In the genomic region with DNA sequence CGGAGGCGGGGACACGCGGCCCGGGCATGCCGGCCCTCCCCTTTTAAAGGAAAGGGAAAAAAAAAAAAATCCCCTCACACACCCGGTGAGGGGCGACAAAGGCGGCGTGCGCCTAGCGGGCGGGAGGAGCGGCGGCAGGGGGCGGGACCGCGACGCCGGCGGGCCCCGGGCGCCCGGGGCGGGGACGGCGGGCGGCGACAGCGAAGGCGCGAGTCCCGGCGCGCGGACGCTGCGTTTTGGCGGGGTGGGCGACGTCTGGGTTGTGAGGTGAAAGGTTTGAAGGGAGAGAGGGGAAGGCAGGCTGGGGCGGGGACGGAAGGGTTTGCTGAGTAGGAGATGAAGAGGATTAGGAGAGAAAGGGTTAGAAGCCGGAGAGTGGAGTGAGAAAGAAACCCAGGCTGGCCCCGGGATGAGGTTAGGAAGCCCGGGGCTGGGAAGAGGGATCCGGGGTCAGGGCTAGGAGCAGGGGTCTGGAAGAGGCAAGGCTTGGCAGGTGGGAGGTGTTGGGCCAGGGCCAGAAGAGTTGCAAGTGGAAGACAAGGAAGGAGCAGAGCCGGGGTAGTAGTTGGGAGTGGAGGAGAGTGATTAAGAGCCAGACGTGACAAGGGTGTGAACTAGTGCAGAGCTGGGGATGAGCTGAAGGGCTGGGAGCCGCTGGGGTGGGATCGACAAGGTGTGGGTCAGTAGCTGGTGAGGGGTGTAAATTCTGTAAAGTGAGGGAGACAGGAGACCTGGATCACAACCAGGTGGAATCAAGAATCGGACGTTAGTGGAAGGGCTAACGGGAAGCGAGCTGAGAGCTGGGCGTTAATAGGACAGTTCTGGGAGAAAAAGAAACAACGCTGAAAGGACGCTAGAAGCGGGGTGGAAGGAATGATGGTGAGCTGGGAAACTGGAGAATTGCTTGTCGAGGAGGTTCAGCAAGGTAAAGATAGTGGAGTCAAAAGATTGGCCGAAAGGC, we compare ENCODE assay signal across 8 mouse cellular contexts. TPM values are rescaled to one million over a fixed set of nuclear protein-coding genes. Genes with fewer than 3 reads are reported as not detected.
DNase-seq lines count a peak whose midpoint lies in the region; ATAC-seq and TF ChIP-seq lines count a peak whose summit lies in the region.

No protein-coding gene starts in this region.

- no peak for TF ChIP-seq POLR2A in heart, adult 2 months (IDR thresholded peaks at IDR 0.05; ENCODE audit: insufficient read depth, low read depth, low read length)

- intact Hi-C loops in heart, adult 2 months (cut with DNase I): loop anchor here (1.0 kb wide), 1 partner anchor 58 kb away; a partner anchor contains a TSS
- intact Hi-C loops in left cerebral cortex, postnatal 36 days (cut with DNase I): loop anchor here (1.0 to 5.0 kb wide), 3 partner anchors 19 to 57 kb away; a partner anchor contains a TSS

- peak; percentile 57 for TF ChIP-seq CTCF in heart, adult 2 months (IDR thresholded peaks at IDR 0.05)

- H3K4me3 ChIP-seq in heart, adult 2 months: peak overlapping the region; percentile 87
- H3K4me3 ChIP-seq in forebrain, embryonic 11.5 days (ENCODE audit: low read depth, low read length): peak overlapping the region; percentile 59
- H3K4me3 ChIP-seq in hindbrain, embryonic 10.5 days: peak overlapping the region; percentile 80
- peak overlapping the region; percentile 72 for H3K4me3 ChIP-seq in midbrain, embryonic 11.5 days (ENCODE audit: low read depth, low read length)
- peak overlapping the region; percentile 67 for H3K4me3 ChIP-seq in stomach, embryonic 14.5 days (ENCODE audit: low read depth, low read length)

- H3K27ac ChIP-seq in heart, adult 2 months: peak overlapping the region; percentile 95
- peak overlapping the region; percentile 94 for H3K27ac ChIP-seq in forebrain, embryonic 11.5 days (ENCODE audit: low read depth, low read length)
- peak overlapping the region; percentile 95 for H3K27ac ChIP-seq in hindbrain, embryonic 10.5 days
- H3K27ac ChIP-seq in midbrain, embryonic 11.5 days (ENCODE audit: low read depth, low read length): peak overlapping the region; percentile 94
- peak overlapping the region; percentile 91 for H3K27ac ChIP-seq in stomach, embryonic 14.5 days (ENCODE audit: low read length)

- ATAC-seq in activated CD4-positive, CD25-positive, alpha-beta regulatory T cell, adult 4 months: peak; percentile 22
- peak; percentile 73 for ATAC-seq in forebrain, embryonic 11.5 days (replicated peaks; ENCODE audit: low FRiP score)
- ATAC-seq in midbrain, embryonic 11.5 days (ENCODE audit: low FRiP score): peak; percentile 69
- ATAC-seq in stomach, embryonic 14.5 days (ENCODE audit: insufficient number of reproducible peaks, insufficient read depth, low FRiP score, low read depth): peak; percentile 30; the same call in 1 of the 2 replicates

- peaks cover 1% of the 10 kb centered on the region for H3K4me1 ChIP-seq in heart, adult 2 months (ENCODE audit: control insufficient read depth, insufficient read depth, low read length)
- peaks cover 4% of the 10 kb centered on the region; the same call in 1 of the 2 replicates for H3K4me1 ChIP-seq in forebrain, embryonic 11.5 days (replicated peaks; ENCODE audit: control insufficient read depth, insufficient read depth, low read length)
- H3K4me1 ChIP-seq in hindbrain, embryonic 10.5 days (replicated peaks): peaks cover 42% of the 10 kb centered on the region
- peaks cover 27% of the 10 kb centered on the region for H3K4me1 ChIP-seq in midbrain, embryonic 11.5 days (ENCODE audit: control insufficient read depth, insufficient read depth, low read length)
- peaks cover 23% of the 10 kb centered on the region for H3K4me1 ChIP-seq in stomach, embryonic 14.5 days (ENCODE audit: control insufficient read depth, insufficient read depth, low read length)

- H3K9ac ChIP-seq in heart, adult 2 months (ENCODE audit: low read depth, low read length): peak overlapping the region; percentile 78
- H3K9ac ChIP-seq in forebrain, embryonic 11.5 days (ENCODE audit: low read length): peak overlapping the region; percentile 81
- H3K9ac ChIP-seq in midbrain, embryonic 11.5 days (ENCODE audit: low read length): peak overlapping the region; percentile 88
- H3K9ac ChIP-seq in stomach, embryonic 14.5 days (replicated peaks; ENCODE audit: low read depth, low read length): peak overlapping the region; percentile 71

- peak overlapping the region; percentile 93 for H3K4me2 ChIP-seq in forebrain, embryonic 11.5 days (ENCODE audit: low read depth, low read length, severe bottlenecking)
- H3K4me2 ChIP-seq in midbrain, embryonic 11.5 days: peak overlapping the region; percentile 90
- H3K4me2 ChIP-seq in stomach, embryonic 14.5 days (replicated peaks; ENCODE audit: low read depth, low read length): peak overlapping the region; percentile 98

- H3K27me3 ChIP-seq in heart, adult 2 months (ENCODE audit: control insufficient read depth, insufficient read depth, low read length): no peaks in the 10 kb centered on the region
- no peaks in the 10 kb centered on the region for H3K27me3 ChIP-seq in forebrain, embryonic 11.5 days (ENCODE audit: control insufficient read depth, insufficient read depth, low read length)
- H3K27me3 ChIP-seq in hindbrain, embryonic 10.5 days (ENCODE audit: insufficient read depth, poor library complexity, severe bottlenecking): no peaks in the 10 kb centered on the region
- no peaks in the 10 kb centered on the region for H3K27me3 ChIP-seq in midbrain, embryonic 11.5 days (ENCODE audit: control insufficient read depth, insufficient read depth, low read length)
- H3K27me3 ChIP-seq in stomach, embryonic 14.5 days (ENCODE audit: control insufficient read depth, insufficient read depth, low read length): no peaks in the 10 kb centered on the region

- WGBS in heart, adult 2 months: under 1% methylated on average over 60 of the region's 61 CpGs
- under 1% methylated on average over 40 of the region's 61 CpGs for WGBS in forebrain, embryonic 11.5 days
- under 1% methylated on average over 61 of the region's 61 CpGs for WGBS in hindbrain, embryonic 10.5 days
- under 1% methylated on average over 56 of the region's 61 CpGs for WGBS in midbrain, embryonic 11.5 days
- WGBS in stomach, embryonic 14.5 days: under 1% methylated on average over 60 of the region's 61 CpGs

- no peak for TF ChIP-seq EP300 in heart, adult 2 months (IDR thresholded peaks at IDR 0.05; ENCODE audit: insufficient read depth, low read depth, low read length)

- H3K9me3 ChIP-seq in forebrain, embryonic 11.5 days (ENCODE audit: control insufficient read depth, low read length): no peaks in the 10 kb centered on the region
- no peaks in the 10 kb centered on the region for H3K9me3 ChIP-seq in hindbrain, embryonic 10.5 days
- no peaks in the 10 kb centered on the region for H3K9me3 ChIP-seq in midbrain, embryonic 11.5 days (ENCODE audit: control insufficient read depth, low read length)
- H3K9me3 ChIP-seq in stomach, embryonic 14.5 days (ENCODE audit: control insufficient read depth, low read depth, low read length): no peaks in the 10 kb centered on the region

- no peaks in the 10 kb centered on the region for H3K79me2 ChIP-seq in heart, adult 2 months (replicated peaks; ENCODE audit: control insufficient read depth, insufficient read depth, low read length)

- no peak for DNase-seq in heart, adult 2 months
- DNase-seq in heart, adult 8-10 months (ENCODE audit: low spot score): no peak
- no peak for DNase-seq in forebrain, embryonic 11.5 days (ENCODE audit: low spot score)
- DNase-seq in hindbrain, embryonic 10.5 days (ENCODE audit: low spot score): no peak
- peak; percentile 23 to 40 for DNase-seq in left cerebral cortex, postnatal 36 days (ENCODE audit: low spot score in 2 of 2)
- DNase-seq in midbrain, embryonic 11.5 days (ENCODE audit: low spot score, missing footprints): peak; percentile 97

- peaks cover 2% of the 10 kb centered on the region; the same call in 1 of the 2 replicates for H3K36me3 ChIP-seq in heart, adult 2 months (ENCODE audit: control insufficient read depth, insufficient read depth, low read length)
- no peaks in the 10 kb centered on the region for H3K36me3 ChIP-seq in forebrain, embryonic 11.5 days (ENCODE audit: control insufficient read depth, insufficient read depth, low read length)
- peaks cover 23% of the 10 kb centered on the region for H3K36me3 ChIP-seq in hindbrain, embryonic 10.5 days
- no peaks in the 10 kb centered on the region for H3K36me3 ChIP-seq in midbrain, embryonic 11.5 days (ENCODE audit: control insufficient read depth, insufficient read depth, low read length)
- peaks cover 8% of the 10 kb centered on the region; the same call in 1 of the 2 replicates for H3K36me3 ChIP-seq in stomach, embryonic 14.5 days (ENCODE audit: control insufficient read depth, insufficient read depth, low read length)

RNA-seq across cellular contexts. Expression of a gene that starts 0.5 kb away (rescaled TPM):
- total RNA-seq in heart, adult 2 months (2021): 1 to 10 TPM; 3.4 to 3.6 TPM
- polyA plus RNA-seq in heart, adult 2 months (2012; rRNA removed): 2.9 and 3.6 TPM in 2 replicates
- total RNA-seq in heart, adult 8-10 months (2022): 1 to 10 TPM; 3.4 to 4.6 (median 3.7) TPM
- polyA plus RNA-seq in activated CD4-positive, CD25-positive, alpha-beta regulatory T cell, adult 4 months (2017; shearing (Covaris generic)): under 1 TPM; 0.60 to 0.71 TPM
- 7.2 and 8.1 TPM in 2 replicates for polyA plus RNA-seq in forebrain, embryonic 11.5 days (2014; fragmentation: Nextera tagmentation; extraction: Ambion mirVana)
- 6.7 and 8.4 TPM in 2 replicates for polyA plus RNA-seq in hindbrain, embryonic 10.5 days (2016; fragmentation: Nextera tagmentation; extraction: Ambion mirVana)
- 10 to 100 TPM; 10.6 to 13.5 TPM for total RNA-seq in left cerebral cortex, postnatal 36 days (2021)
- 6.3 and 8.0 TPM in 2 replicates for polyA plus RNA-seq in midbrain, embryonic 11.5 days (2014; fragmentation: Nextera tagmentation; extraction: Ambion mirVana)
- polyA plus RNA-seq in stomach, embryonic 14.5 days (2014; fragmentation: Nextera tagmentation; extraction: Ambion mirVana): 4.9 and 6.3 TPM in 2 replicates

RNA-seq across cellular contexts. Expression of a gene that starts 18.6 kb away (rescaled TPM):
- total RNA-seq in heart, adult 2 months (2021): 1 to 10 TPM; 2.8 TPM
- 0.27 and 1.5 TPM in 2 replicates for polyA plus RNA-seq in heart, adult 2 months (2012; rRNA removed)
- 1 to 10 TPM in 3 of 4 experiments, under 1 TPM in 1; 0.35 to 5.1 (median 2.0) TPM for total RNA-seq in heart, adult 8-10 months (2022)
- polyA plus RNA-seq in activated CD4-positive, CD25-positive, alpha-beta regulatory T cell, adult 4 months (2017; shearing (Covaris generic)): 1 to 10 TPM in 1 of 2 experiments, under 1 TPM in 1; 0.89 to 1.1 TPM
- polyA plus RNA-seq in forebrain, embryonic 11.5 days (2014; fragmentation: Nextera tagmentation; extraction: Ambion mirVana): 2.4 and 3.6 TPM in 2 replicates
- polyA plus RNA-seq in hindbrain, embryonic 10.5 days (2016; fragmentation: Nextera tagmentation; extraction: Ambion mirVana): 1.9 and 2.1 TPM in 2 replicates
- total RNA-seq in left cerebral cortex, postnatal 36 days (2021): 1 to 10 TPM; 4.5 to 7.8 TPM
- polyA plus RNA-seq in midbrain, embryonic 11.5 days (2014; fragmentation: Nextera tagmentation; extraction: Ambion mirVana): 1.4 and 1.8 TPM in 2 replicates
- polyA plus RNA-seq in stomach, embryonic 14.5 days (2014; fragmentation: Nextera tagmentation; extraction: Ambion mirVana): 1.5 and 2.8 TPM in 2 replicates

RNA-seq across cellular contexts. Expression of a gene that starts 18.6 kb away (rescaled TPM):
- total RNA-seq in heart, adult 2 months (2021): 10 to 100 TPM; 13.5 to 15.0 TPM
- 17.4 and 25.1 TPM in 2 replicates for polyA plus RNA-seq in heart, adult 2 months (2012; rRNA removed)
- 10 to 100 TPM; 15.7 to 19.9 (median 18.1) TPM for total RNA-seq in heart, adult 8-10 months (2022)
- 10 to 100 TPM; 23.6 to 30.0 TPM for polyA plus RNA-seq in activated CD4-positive, CD25-positive, alpha-beta regulatory T cell, adult 4 months (2017; shearing (Covaris generic))
- polyA plus RNA-seq in forebrain, embryonic 11.5 days (2014; fragmentation: Nextera tagmentation; extraction: Ambion mirVana): 44.5 and 45.5 TPM in 2 replicates
- polyA plus RNA-seq in hindbrain, embryonic 10.5 days (2016; fragmentation: Nextera tagmentation; extraction: Ambion mirVana): 41.2 and 45.9 TPM in 2 replicates
- 10 to 100 TPM; 24.7 to 30.7 TPM for total RNA-seq in left cerebral cortex, postnatal 36 days (2021)
- polyA plus RNA-seq in midbrain, embryonic 11.5 days (2014; fragmentation: Nextera tagmentation; extraction: Ambion mirVana): 39.0 and 41.2 TPM in 2 replicates
- polyA plus RNA-seq in stomach, embryonic 14.5 days (2014; fragmentation: Nextera tagmentation; extraction: Ambion mirVana): 47.1 and 49.4 TPM in 2 replicates

RNA-seq across cellular contexts. Expression of a gene that starts 18.7 kb away (rescaled TPM):
- total RNA-seq in heart, adult 2 months (2021): 10 to 100 TPM; 15.7 to 15.9 TPM
- 13.2 and 15.6 TPM in 2 replicates for polyA plus RNA-seq in heart, adult 2 months (2012; rRNA removed)
- 10 to 100 TPM; 14.2 to 16.9 (median 15.9) TPM for total RNA-seq in heart, adult 8-10 months (2022)
- 10 to 100 TPM in 1 of 2 experiments, 1 to 10 TPM in 1; 6.6 to 10.8 TPM for polyA plus RNA-seq in activated CD4-positive, CD25-positive, alpha-beta regulatory T cell, adult 4 months (2017; shearing (Covaris generic))
- polyA plus RNA-seq in forebrain, embryonic 11.5 days (2014; fragmentation: Nextera tagmentation; extraction: Ambion mirVana): 34.6 and 37.3 TPM in 2 replicates
- 39.0 and 40.6 TPM in 2 replicates for polyA plus RNA-seq in hindbrain, embryonic 10.5 days (2016; fragmentation: Nextera tagmentation; extraction: Ambion mirVana)
- total RNA-seq in left cerebral cortex, postnatal 36 days (2021): 10 to 100 TPM; 17.5 to 18.1 TPM
- 29.6 and 30.4 TPM in 2 replicates for polyA plus RNA-seq in midbrain, embryonic 11.5 days (2014; fragmentation: Nextera tagmentation; extraction: Ambion mirVana)
- polyA plus RNA-seq in stomach, embryonic 14.5 days (2014; fragmentation: Nextera tagmentation; extraction: Ambion mirVana): 22.1 and 22.3 TPM in 2 replicates

RNA-seq across cellular contexts. Expression of a gene that starts 58.2 kb away (rescaled TPM):
- 100 to 1,000 TPM; 113 to 125 TPM for total RNA-seq in heart, adult 2 months (2021)
- 53.9 and 68.1 TPM in 2 replicates for polyA plus RNA-seq in heart, adult 2 months (2012; rRNA removed)
- 100 to 1,000 TPM; 103 to 121 (median 114) TPM for total RNA-seq in heart, adult 8-10 months (2022)
- 100 to 1,000 TPM; 297 to 309 TPM for polyA plus RNA-seq in activated CD4-positive, CD25-positive, alpha-beta regulatory T cell, adult 4 months (2017; shearing (Covaris generic))
- polyA plus RNA-seq in forebrain, embryonic 11.5 days (2014; fragmentation: Nextera tagmentation; extraction: Ambion mirVana): 326 and 354 TPM in 2 replicates
- polyA plus RNA-seq in hindbrain, embryonic 10.5 days (2016; fragmentation: Nextera tagmentation; extraction: Ambion mirVana): 369 and 408 TPM in 2 replicates
- 100 to 1,000 TPM; 206 to 219 TPM for total RNA-seq in left cerebral cortex, postnatal 36 days (2021)
- polyA plus RNA-seq in midbrain, embryonic 11.5 days (2014; fragmentation: Nextera tagmentation; extraction: Ambion mirVana): 359 and 375 TPM in 2 replicates
- 416 and 439 TPM in 2 replicates for polyA plus RNA-seq in stomach, embryonic 14.5 days (2014; fragmentation: Nextera tagmentation; extraction: Ambion mirVana)

Comparison
In these comparisons a context has a peak if more than half of its experiments do, and no peak if none do; other contexts are left out.
1. DNase-seq: peak in left cerebral cortex, postnatal 36 days (2 of 2) and midbrain, embryonic 11.5 days (single experiment); none in heart, adult 2 months (0 of 2), heart, adult 8-10 months (single experiment), forebrain, embryonic 11.5 days (single experiment) and hindbrain, embryonic 10.5 days (single experiment).
2. ATAC-seq: peak in every context shown above with its lines; median percentile 73 in forebrain, embryonic 11.5 days; 69 in midbrain, embryonic 11.5 days; 30 in stomach, embryonic 14.5 days; 22 in activated CD4-positive, CD25-positive, alpha-beta regulatory T cell, adult 4 months.
3. Peak in every context shown above with its lines, with median percentiles within 50 percentile points of each other: H3K27ac ChIP-seq, H3K4me3 ChIP-seq, H3K9ac ChIP-seq and H3K4me2 ChIP-seq.